Mouse (Mus musculus) lung, adult 2 months (tissue): ENCODE measurements around the gene Lhx5.
A peak's percentile ranks its signal among the peaks of the same experiment; 100 is the strongest.

Experiments
- CTCF ChIP-seq: fragments of 200-500 bp; IDR thresholded peaks from 2 replicates; pipeline ENCODE4 v1.5.1; 2011; ENCODE audit warnings: mild to moderate bottlenecking, low read length, control low read depth; ENCODE audit not compliant: insufficient read depth
- POLR2A ChIP-seq: fragments of 200-500 bp; IDR thresholded peaks from 2 replicates; pipeline ENCODE4 v1.6.1; 2011; ENCODE audit warnings: low read depth, mild to moderate bottlenecking, control low read depth, low read length, borderline replicate concordance; ENCODE audit errors: extremely low read depth

DNA sequence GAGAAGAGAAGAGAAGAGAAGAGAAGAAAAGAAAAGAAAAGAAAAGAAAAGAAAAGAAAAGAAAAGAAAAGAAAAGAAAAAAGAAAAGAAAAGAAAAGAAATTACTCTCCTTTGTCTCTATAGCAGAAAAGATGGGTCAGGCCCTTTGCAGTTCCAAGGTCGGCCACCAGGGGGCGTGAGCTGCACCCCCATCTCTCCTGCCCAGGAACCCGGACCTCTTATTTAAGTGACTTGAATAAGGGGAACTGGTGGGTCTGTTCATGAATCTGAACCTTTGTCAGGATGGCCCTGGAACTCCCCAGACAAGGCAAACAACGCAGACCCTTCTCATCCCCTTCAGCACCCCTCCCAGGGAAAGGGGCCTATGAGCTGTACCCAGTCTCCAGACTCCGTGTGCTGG lies 33.6 kb downstream of the Lhx5 start:
- TF ChIP-seq CTCF, result peak; percentile 47
- no peak for TF ChIP-seq POLR2A
